Mouse (Mus musculus) neutrophil, adult 59 days (primary cell): ENCODE results near the gene Vmn2r70. TPM values are rescaled to one million over a fixed set of nuclear protein-coding genes. Genes with fewer than 3 reads are reported as not detected.

Source experiments
- total RNA-seq, 2 experiments: library from RNA; stranded (reverse); gene quantifications; 1 replicate in 1 of 2; 2 replicates in 1 of 2; pipeline ENCODE4 v1.2.4; 2023

Gene Vmn2r70
- total RNA-seq = not detected

GRCm38 (mm10) chr7:85569092-85569491, at the start of gene Vmn2r70:
Gene Vmn2r70 (minus strand): TSS chr7:85569192.

GRCm38 (mm10) chr7:85562787-85563186, 6.2 kb downstream of the Vmn2r70 start, which contains the start of gene Vmn2r71:
Gene Vmn2r71 (plus strand): TSS chr7:85563087.

Other genes starting within 250 kb of the Vmn2r70 start
- not detected for gene Vmn2r69, start 153.3 kb downstream of the Vmn2r70 start, total RNA-seq
- gene Vmn2r71, start 6.1 kb downstream of the Vmn2r70 start, total RNA-seq = not detected
- gene Vmn2r72, start 185.9 kb upstream of the Vmn2r70 start, total RNA-seq = not detected